ENCODE assay signal across 5 mouse cellular contexts in the genomic region with DNA sequence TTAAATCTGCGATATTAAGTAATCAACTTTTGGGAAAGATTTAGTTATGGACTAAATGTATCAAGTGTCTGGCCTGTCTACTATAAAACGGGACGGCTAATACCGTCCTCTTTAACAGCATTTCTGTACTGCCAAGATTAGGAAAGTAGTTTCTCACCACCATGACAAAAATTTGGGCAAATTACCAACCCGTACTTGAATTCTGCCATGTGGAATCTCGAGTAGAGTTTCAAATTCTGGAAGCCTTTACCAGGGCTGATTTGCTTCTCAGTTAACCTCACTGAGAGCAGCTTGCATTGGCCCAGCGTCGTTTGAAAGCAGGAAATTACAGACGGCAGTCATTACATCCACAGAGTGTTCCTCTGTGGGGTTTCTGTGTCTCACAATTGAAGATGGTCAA.
"Had no signal": no experiment of that assay in that cellular context is flagged by ENCODE, and none has a peak within 500 bp of the region (broad histone marks: within the 10 kb centered on the region; RNA-seq: fewer than 3 reads in every experiment).

No protein-coding gene starts in this region.

- H3K9ac ChIP-seq: limb, embryonic 12.5 days; liver, embryonic 13.5 days; liver, postnatal 0 days; neural tube, embryonic 12.5 days had no signal

- H3K27ac ChIP-seq: kidney, postnatal 0 days; limb, embryonic 12.5 days; liver, embryonic 13.5 days; neural tube, embryonic 12.5 days had no signal

- H3K4me3 ChIP-seq: limb, embryonic 12.5 days; liver, embryonic 13.5 days; neural tube, embryonic 12.5 days had no signal

- H3K9me3 ChIP-seq: limb, embryonic 12.5 days; liver, embryonic 13.5 days; neural tube, embryonic 12.5 days had no signal

- H3K36me3 ChIP-seq: liver, embryonic 13.5 days had no signal

- H3K4me1 ChIP-seq: limb, embryonic 12.5 days; neural tube, embryonic 12.5 days had no signal

- H3K4me2 ChIP-seq: limb, embryonic 12.5 days; liver, embryonic 13.5 days; neural tube, embryonic 12.5 days had no signal

- H3K27me3 ChIP-seq: limb, embryonic 12.5 days; liver, embryonic 13.5 days; neural tube, embryonic 12.5 days had no signal
